Mouse (Mus musculus): ENCODE measurements at regions not wholly inside any gene's neighbourhood (a gene's known extent, or its start where the extent isn't known, plus 50 kb on each side); places are given as distances from the start of the nearest gene placed in this dataset.

- no peak for DNase-seq (ENCODE audit: extremely low read depth)
- Histone ChIP-seq H3K36me3 (replicated peaks in 1 of 2; ENCODE audit: control insufficient read depth in 1 of 2, insufficient read depth in 1 of 2, low read length in 1 of 2) (no peaks in the 10 kb centered on the region), H3K9ac (ENCODE audit: insufficient read depth, low read depth) (no peak overlapping the region), H3K9me3 (replicated peaks; ENCODE audit: low read length) (no peaks in the 10 kb centered on the region), H3K27ac (ENCODE audit: insufficient read depth, low read depth) (no peak overlapping the region), H3K27me3 (replicated peaks) (no peaks in the 10 kb centered on the region), H3K79me2 (replicated peaks; ENCODE audit: control insufficient read depth, extremely low read depth, insufficient read depth, poor library complexity, severe bottlenecking) (no peaks in the 10 kb centered on the region), H3K4me1 (ENCODE audit: control insufficient read depth in 1 of 2, insufficient read depth in 2 of 2) (peaks cover 5 to 22% of the 10 kb centered on the region in 2 experiments), H3K4me2 (ENCODE audit: insufficient read depth, low read depth, poor library complexity, severe bottlenecking) (no peak overlapping the region), H3K4me3 (replicated peaks in 1 of 3; ENCODE audit: low read depth in 2 of 3, low read length in 2 of 3, poor library complexity in 1 of 3) (no peak overlapping the region)
- dilution Hi-C loops (cut with MboI; ENCODE audit: extremely low pct_ligation_motif_present, extremely low pct_unique_long_range_greater_than_20kb, low sequenced_read_pairs) = no loop called here
- TF ChIP-seq UBTF (IDR thresholded peaks at IDR 0.05; ENCODE audit: low read depth, low read length) = no peak
- no peak for TF ChIP-seq HCFC1 (IDR thresholded peaks at IDR 0.05; ENCODE audit: low read depth, low read length)
- no peak for TF ChIP-seq NELFE (IDR thresholded peaks at IDR 0.05; ENCODE audit: low read depth, low read length)
- TF ChIP-seq MXI1 (IDR thresholded peaks at IDR 0.05; ENCODE audit: low read depth, low read length) = no peak
- TF ChIP-seq USF1 (IDR thresholded peaks at IDR 0.05; ENCODE audit: low read depth, low read length) = no peak
- no peak for TF ChIP-seq JUN (IDR thresholded peaks at IDR 0.05; ENCODE audit: insufficient read depth, low read depth, low read length)
- TF ChIP-seq IRF4 (IDR thresholded peaks at IDR 0.05; ENCODE audit: low read depth, low read length) = no peak
- TF ChIP-seq BHLHE40 (IDR thresholded peaks at IDR 0.05; ENCODE audit: low read depth, low read length) = no peak
- TF ChIP-seq RCOR1 (conservative IDR thresholded peaks at IDR 0.05; ENCODE audit: low read depth, low read length) = no peak
- TF ChIP-seq JUND (conservative IDR thresholded peaks at IDR 0.05; ENCODE audit: low read depth, low read length) = no peak
- in situ Hi-C loops (cut with MboI; ENCODE audit: low pct_ligation_motif_present, low pct_unique_long_range_greater_than_20kb, low sequenced_read_pairs) = loop anchor here (25.0 kb wide), 1 partner anchor 89 kb away; no protein-coding TSS in a partner anchor
Measured at GRCm38 (mm10) chr5:64601285-64601684, 201.9 kb upstream of the Klf3 start.

GRCm38 (mm10) chr5:64601832-64602231 is 201.4 kb upstream of the Klf3 start:
- Histone ChIP-seq H3K4me1 (ENCODE audit: control insufficient read depth in 1 of 2, insufficient read depth in 2 of 2) (peaks cover 5 to 22% of the 10 kb centered on the region in 2 experiments), H3K9me3 (replicated peaks; ENCODE audit: low read length) (no peaks in the 10 kb centered on the region), H3K4me3 (replicated peaks in 1 of 3; ENCODE audit: low read depth in 2 of 3, low read length in 2 of 3, poor library complexity in 1 of 3) (no peak overlapping the region), H3K9ac (ENCODE audit: insufficient read depth, low read depth) (no peak overlapping the region), H3K79me2 (replicated peaks; ENCODE audit: control insufficient read depth, extremely low read depth, insufficient read depth, poor library complexity, severe bottlenecking) (no peaks in the 10 kb centered on the region), H3K4me2 (ENCODE audit: insufficient read depth, low read depth, poor library complexity, severe bottlenecking) (no peak overlapping the region), H3K27me3 (replicated peaks) (no peaks in the 10 kb centered on the region), H3K27ac (ENCODE audit: insufficient read depth, low read depth) (no peak overlapping the region), H3K36me3 (replicated peaks in 1 of 2; ENCODE audit: control insufficient read depth in 1 of 2, insufficient read depth in 1 of 2, low read length in 1 of 2) (no peaks in the 10 kb centered on the region)
- DNase-seq (ENCODE audit: extremely low read depth) = no peak
- dilution Hi-C loops (cut with MboI; ENCODE audit: extremely low pct_ligation_motif_present, extremely low pct_unique_long_range_greater_than_20kb, low sequenced_read_pairs) = no loop called here
- in situ Hi-C loops (cut with MboI; ENCODE audit: low pct_ligation_motif_present, low pct_unique_long_range_greater_than_20kb, low sequenced_read_pairs) = loop anchor here (25.0 kb wide), 1 partner anchor 90 kb away; no protein-coding TSS in a partner anchor
- TF ChIP-seq JUND (conservative IDR thresholded peaks at IDR 0.05; ENCODE audit: low read depth, low read length) = no peak
- no peak for TF ChIP-seq ZMIZ1 (IDR thresholded peaks at IDR 0.05; ENCODE audit: low read depth, low read length)
- TF ChIP-seq ETS1 (conservative IDR thresholded peaks at IDR 0.05; ENCODE audit: low read depth, low read length) = no peak
- no peak for TF ChIP-seq RAD21 (IDR thresholded peaks at IDR 0.05; ENCODE audit: low read depth, low read length)
- no peak for TF ChIP-seq JUN (IDR thresholded peaks at IDR 0.05; ENCODE audit: insufficient read depth, low read depth, low read length)
- TF ChIP-seq ELF1 (IDR thresholded peaks at IDR 0.05; ENCODE audit: low read depth, low read length) = no peak
- TF ChIP-seq ZNF384 (IDR thresholded peaks at IDR 0.05; ENCODE audit: low read depth, low read length) = no peak
- no peak for TF ChIP-seq CHD1 (IDR thresholded peaks at IDR 0.05; ENCODE audit: low read depth, low read length)
- TF ChIP-seq MAZ (IDR thresholded peaks at IDR 0.05; ENCODE audit: low read depth, low read length) = no peak
- no peak for TF ChIP-seq USF1 (IDR thresholded peaks at IDR 0.05; ENCODE audit: low read depth, low read length)
- no peak for TF ChIP-seq ZC3H11A (IDR thresholded peaks at IDR 0.05; ENCODE audit: low read depth, low read length)
- no peak for TF ChIP-seq SIN3A (IDR thresholded peaks at IDR 0.05; ENCODE audit: low read length)
- TF ChIP-seq PAX5 (IDR thresholded peaks at IDR 0.05; ENCODE audit: low read length) = no peak
- no peak for TF ChIP-seq NELFE (IDR thresholded peaks at IDR 0.05; ENCODE audit: low read depth, low read length)
- no peak for TF ChIP-seq GABPA (IDR thresholded peaks at IDR 0.05; ENCODE audit: insufficient replicate concordance, low read depth, low read length)
- no peak for TF ChIP-seq EP300 (IDR thresholded peaks at IDR 0.05; ENCODE audit: low read length)
- no peak for TF ChIP-seq HCFC1 (IDR thresholded peaks at IDR 0.05; ENCODE audit: low read depth, low read length)

All from CH12.LX (cell line).